In the genomic region with DNA sequence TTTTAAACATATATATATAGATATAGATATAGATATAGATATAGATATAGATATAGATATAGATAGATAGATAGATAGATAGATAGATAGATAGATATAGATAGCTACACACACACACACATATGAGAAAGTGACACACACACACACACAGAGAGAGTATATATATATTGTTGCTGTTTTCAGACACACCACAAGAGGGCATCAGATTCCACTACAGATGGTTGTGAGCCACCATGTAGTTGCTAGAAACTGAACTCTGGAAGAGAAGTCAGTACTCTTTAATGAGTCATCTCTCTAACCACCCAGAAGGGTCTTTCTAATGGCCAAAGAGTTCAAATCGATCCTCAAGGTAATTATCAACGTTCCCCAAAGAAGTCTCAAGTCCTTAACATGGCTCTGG, we compare ENCODE assay signal across 23 mouse cellular contexts.
DNase-seq lines count a peak whose midpoint lies in the region; ATAC-seq and TF ChIP-seq lines count a peak whose summit lies in the region.
"Had no signal": no experiment of that assay in that cellular context is flagged by ENCODE, and none has a peak within 500 bp of the region (broad histone marks: within the 10 kb centered on the region; RNA-seq: fewer than 3 reads in every experiment).

No protein-coding gene starts in this region.

- H3K4me2 ChIP-seq in forebrain, postnatal 0 days (ENCODE audit: low read depth), result no peak overlapping the region
- H3K4me2 ChIP-seq in forebrain, embryonic 16.5 days (ENCODE audit: low read length), result no peak overlapping the region
- H3K4me2 ChIP-seq in intestine, postnatal 0 days (replicated peaks; ENCODE audit: low read depth), result no peak overlapping the region
- no peak overlapping the region for H3K4me2 ChIP-seq in intestine, embryonic 16.5 days (ENCODE audit: low read depth, low read length)
- H3K4me2 ChIP-seq in midbrain, postnatal 0 days (ENCODE audit: low read depth, low read length, poor library complexity, severe bottlenecking), result no peak overlapping the region
- H3K4me2 ChIP-seq in midbrain, embryonic 11.5 days, result no peak overlapping the region
- no peak overlapping the region for H3K4me2 ChIP-seq in stomach, postnatal 0 days (replicated peaks; ENCODE audit: low read depth)
- H3K4me2 ChIP-seq: embryonic facial prominence, embryonic 15.5 days; hindbrain, embryonic 13.5 days; intestine, embryonic 15.5 days had no signal

- ATAC-seq in forebrain, postnatal 0 days, result no peak
- no peak for ATAC-seq in forebrain, embryonic 16.5 days
- ATAC-seq in intestine, postnatal 0 days, result no peak
- ATAC-seq in intestine, embryonic 16.5 days, result no peak
- no peak for ATAC-seq in midbrain, postnatal 0 days (ENCODE audit: low FRiP score)
- ATAC-seq in midbrain, embryonic 11.5 days (ENCODE audit: low FRiP score), result no peak
- ATAC-seq in stomach, postnatal 0 days (ENCODE audit: low FRiP score, low TSS enrichment), result no peak
- ATAC-seq: activated CD4-positive, CD25-positive, alpha-beta regulatory T cell, adult 4 months; forebrain, embryonic 14.5 days; intestine, embryonic 15.5 days had no signal

- 96% methylated on average over 2 of the region's 2 CpGs for WGBS in forebrain, postnatal 0 days
- 97% methylated on average over 2 of the region's 2 CpGs for WGBS in forebrain, embryonic 16.5 days
- 98% methylated on average over 2 of the region's 2 CpGs for WGBS in intestine, postnatal 0 days
- 100% methylated on average over 2 of the region's 2 CpGs for WGBS in intestine, embryonic 16.5 days
- WGBS in midbrain, postnatal 0 days, result 100% methylated on average over 2 of the region's 2 CpGs
- WGBS in midbrain, embryonic 11.5 days, result 93% methylated on average over 2 of the region's 2 CpGs
- 95% methylated on average over 2 of the region's 2 CpGs for WGBS in stomach, postnatal 0 days
- 97% methylated on average over 2 of the region's 2 CpGs for WGBS in cerebellum, adult 2 months

- TF ChIP-seq CTCF in forebrain, postnatal 0 days (IDR thresholded peaks at IDR 0.05; ENCODE audit: low read depth), result peak; percentile 41
- TF ChIP-seq CTCF in intestine, postnatal 0 days (IDR thresholded peaks at IDR 0.05; ENCODE audit: low read depth), result peak; percentile 33
- peak; percentile 42 for TF ChIP-seq CTCF in midbrain, postnatal 0 days (IDR thresholded peaks at IDR 0.05)
- TF ChIP-seq CTCF in stomach, postnatal 0 days (IDR thresholded peaks at IDR 0.05; ENCODE audit: low read depth), result peak; percentile 29; the same call in 1 of the 2 replicates
- TF ChIP-seq CTCF in cerebellum, adult 2 months (IDR thresholded peaks at IDR 0.05; ENCODE audit: borderline replicate concordance, insufficient read depth, low read depth, low read length), result no peak

- no peaks in the 10 kb centered on the region for H3K36me3 ChIP-seq in forebrain, postnatal 0 days (ENCODE audit: insufficient read depth)
- no peaks in the 10 kb centered on the region for H3K36me3 ChIP-seq in forebrain, embryonic 16.5 days (ENCODE audit: control insufficient read depth, insufficient read depth)
- H3K36me3 ChIP-seq in intestine, postnatal 0 days (ENCODE audit: control insufficient read depth, insufficient read depth), result no peaks in the 10 kb centered on the region
- no peaks in the 10 kb centered on the region for H3K36me3 ChIP-seq in intestine, embryonic 16.5 days (ENCODE audit: control insufficient read depth, insufficient read depth, low read length)
- H3K36me3 ChIP-seq in midbrain, postnatal 0 days (ENCODE audit: insufficient read depth, low read length), result no peaks in the 10 kb centered on the region
- H3K36me3 ChIP-seq in midbrain, embryonic 11.5 days (ENCODE audit: control insufficient read depth, insufficient read depth, low read length), result no peaks in the 10 kb centered on the region
- no peaks in the 10 kb centered on the region for H3K36me3 ChIP-seq in stomach, postnatal 0 days (ENCODE audit: control insufficient read depth, insufficient read depth, low read length)
- H3K36me3 ChIP-seq: embryonic facial prominence, embryonic 15.5 days; forebrain, embryonic 10.5 days; G1E; hindbrain, embryonic 13.5 days; intestine, embryonic 15.5 days had no signal

- no peak overlapping the region for H3K9ac ChIP-seq in forebrain, postnatal 0 days
- no peak overlapping the region for H3K9ac ChIP-seq in forebrain, embryonic 16.5 days (replicated peaks; ENCODE audit: low read depth, low read length)
- H3K9ac ChIP-seq in intestine, postnatal 0 days (ENCODE audit: low read depth, low read length), result no peak overlapping the region
- no peak overlapping the region for H3K9ac ChIP-seq in intestine, embryonic 16.5 days (ENCODE audit: low read depth, low read length)
- no peak overlapping the region for H3K9ac ChIP-seq in midbrain, postnatal 0 days (replicated peaks; ENCODE audit: low read length, poor library complexity, severe bottlenecking)
- H3K9ac ChIP-seq in midbrain, embryonic 11.5 days (ENCODE audit: low read length), result no peak overlapping the region
- H3K9ac ChIP-seq in stomach, postnatal 0 days (ENCODE audit: low read length), result no peak overlapping the region
- H3K9ac ChIP-seq: embryonic facial prominence, embryonic 15.5 days; hindbrain, embryonic 13.5 days; intestine, embryonic 15.5 days had no signal

- H3K4me1 ChIP-seq in forebrain, postnatal 0 days (ENCODE audit: insufficient read depth), result no peaks in the 10 kb centered on the region
- peaks cover 2% of the 10 kb centered on the region; the same call in 1 of the 2 replicates for H3K4me1 ChIP-seq in forebrain, embryonic 16.5 days (replicated peaks; ENCODE audit: control insufficient read depth, insufficient read depth, low read length)
- no peaks in the 10 kb centered on the region for H3K4me1 ChIP-seq in intestine, postnatal 0 days (replicated peaks; ENCODE audit: control insufficient read depth, insufficient read depth, low read length)
- H3K4me1 ChIP-seq in intestine, embryonic 16.5 days (ENCODE audit: control insufficient read depth, insufficient read depth, low read length), result no peaks in the 10 kb centered on the region
- no peaks in the 10 kb centered on the region for H3K4me1 ChIP-seq in midbrain, postnatal 0 days (ENCODE audit: insufficient read depth, low read length)
- H3K4me1 ChIP-seq in midbrain, embryonic 11.5 days (ENCODE audit: control insufficient read depth, insufficient read depth, low read length), result no peaks in the 10 kb centered on the region
- no peaks in the 10 kb centered on the region for H3K4me1 ChIP-seq in stomach, postnatal 0 days (replicated peaks; ENCODE audit: control insufficient read depth, insufficient read depth)
- H3K4me1 ChIP-seq in cerebellum, adult 2 months (ENCODE audit: control insufficient read depth, insufficient read depth, low read length), result peaks cover 7% of the 10 kb centered on the region
- H3K4me1 ChIP-seq: hindbrain, embryonic 13.5 days; intestine, embryonic 15.5 days had no signal

- no peaks in the 10 kb centered on the region for H3K27me3 ChIP-seq in forebrain, postnatal 0 days (ENCODE audit: insufficient read depth, low read length)
- no peaks in the 10 kb centered on the region for H3K27me3 ChIP-seq in forebrain, embryonic 16.5 days (replicated peaks; ENCODE audit: control insufficient read depth, insufficient read depth, low read length)
- no peaks in the 10 kb centered on the region for H3K27me3 ChIP-seq in intestine, postnatal 0 days (replicated peaks; ENCODE audit: control insufficient read depth, insufficient read depth, low read length)
- no peaks in the 10 kb centered on the region for H3K27me3 ChIP-seq in intestine, embryonic 16.5 days (replicated peaks; ENCODE audit: control insufficient read depth, insufficient read depth, low read length)
- H3K27me3 ChIP-seq in midbrain, postnatal 0 days (ENCODE audit: insufficient read depth, low read length), result no peaks in the 10 kb centered on the region
- H3K27me3 ChIP-seq in midbrain, embryonic 11.5 days (ENCODE audit: control insufficient read depth, insufficient read depth, low read length), result no peaks in the 10 kb centered on the region
- H3K27me3 ChIP-seq in stomach, postnatal 0 days (ENCODE audit: control insufficient read depth, insufficient read depth, low read length), result no peaks in the 10 kb centered on the region
- H3K27me3 ChIP-seq in cerebellum, adult 2 months (ENCODE audit: control insufficient read depth, insufficient read depth, low read length), result no peaks in the 10 kb centered on the region
- H3K27me3 ChIP-seq: embryonic facial prominence, embryonic 15.5 days; hindbrain, embryonic 13.5 days; intestine, embryonic 15.5 days had no signal

- no peak overlapping the region for H3K4me3 ChIP-seq in forebrain, postnatal 0 days (ENCODE audit: low read depth, low read length)
- no peak overlapping the region for H3K4me3 ChIP-seq in forebrain, embryonic 16.5 days (replicated peaks; ENCODE audit: low read length)
- no peak overlapping the region for H3K4me3 ChIP-seq in intestine, postnatal 0 days (ENCODE audit: low read depth, low read length)
- H3K4me3 ChIP-seq in intestine, embryonic 16.5 days (ENCODE audit: low read length), result no peak overlapping the region
- no peak overlapping the region for H3K4me3 ChIP-seq in midbrain, postnatal 0 days (ENCODE audit: low read depth, low read length)
- H3K4me3 ChIP-seq in midbrain, embryonic 11.5 days (ENCODE audit: low read depth, low read length), result no peak overlapping the region
- H3K4me3 ChIP-seq in stomach, postnatal 0 days (ENCODE audit: low read depth, low read length), result no peak overlapping the region
- H3K4me3 ChIP-seq in cerebellum, adult 2 months (replicated peaks; ENCODE audit: insufficient read depth, low read depth, low read length), result no peak overlapping the region
- H3K4me3 ChIP-seq: embryonic facial prominence, embryonic 15.5 days; erythroblast, embryonic 14.5 days; forebrain, embryonic 10.5 days; hindbrain, embryonic 13.5 days; intestine, embryonic 15.5 days had no signal

- H3K27ac ChIP-seq in forebrain, postnatal 0 days (ENCODE audit: low read depth, low read length), result no peak overlapping the region
- H3K27ac ChIP-seq in forebrain, embryonic 16.5 days (ENCODE audit: low read length), result no peak overlapping the region
- H3K27ac ChIP-seq in intestine, postnatal 0 days (ENCODE audit: low read depth, low read length), result no peak overlapping the region
- H3K27ac ChIP-seq in intestine, embryonic 16.5 days (ENCODE audit: low read length), result no peak overlapping the region
- H3K27ac ChIP-seq in midbrain, postnatal 0 days (ENCODE audit: low read depth, low read length), result no peak overlapping the region
- H3K27ac ChIP-seq in midbrain, embryonic 11.5 days (ENCODE audit: low read depth, low read length), result no peak overlapping the region
- no peak overlapping the region for H3K27ac ChIP-seq in stomach, postnatal 0 days (replicated peaks)
- no peak overlapping the region for H3K27ac ChIP-seq in cerebellum, adult 2 months (ENCODE audit: insufficient read depth, low read length)
- H3K27ac ChIP-seq: embryonic facial prominence, embryonic 15.5 days; forebrain, embryonic 10.5 days; hindbrain, embryonic 13.5 days; intestine, embryonic 15.5 days had no signal

- H3K9me3 ChIP-seq in forebrain, postnatal 0 days (ENCODE audit: low read length), result no peaks in the 10 kb centered on the region
- no peaks in the 10 kb centered on the region for H3K9me3 ChIP-seq in forebrain, embryonic 16.5 days (ENCODE audit: control insufficient read depth, low read length)
- H3K9me3 ChIP-seq in intestine, postnatal 0 days (ENCODE audit: control insufficient read depth), result no peaks in the 10 kb centered on the region
- H3K9me3 ChIP-seq in intestine, embryonic 16.5 days (ENCODE audit: control insufficient read depth, low read length), result no peaks in the 10 kb centered on the region
- H3K9me3 ChIP-seq in midbrain, postnatal 0 days (ENCODE audit: low read length), result no peaks in the 10 kb centered on the region
- no peaks in the 10 kb centered on the region for H3K9me3 ChIP-seq in midbrain, embryonic 11.5 days (ENCODE audit: control insufficient read depth, low read length)
- no peaks in the 10 kb centered on the region for H3K9me3 ChIP-seq in stomach, postnatal 0 days (ENCODE audit: control insufficient read depth, low read length)
- H3K9me3 ChIP-seq: embryonic facial prominence, embryonic 15.5 days; forebrain, embryonic 10.5 days; hindbrain, embryonic 13.5 days; intestine, embryonic 15.5 days had no signal

- TF ChIP-seq POLR2A in cerebellum, adult 2 months (IDR thresholded peaks at IDR 0.05; ENCODE audit: borderline replicate concordance, insufficient read depth, low read length), result no peak

- no peak for DNase-seq in forebrain, postnatal 0 days
- DNase-seq in midbrain, postnatal 0 days (ENCODE audit: low spot score), result no peak
- no peak for DNase-seq in midbrain, embryonic 11.5 days (ENCODE audit: low spot score, missing footprints)
- no peak for DNase-seq in stomach, postnatal 0 days (ENCODE audit: low spot score)
- DNase-seq in cerebellum, adult 2 months, result no peak
- DNase-seq: adrenal gland, postnatal 25 days; cerebellum, adult 8-10 months; cerebellum, postnatal 14 days; embryo, embryonic 11 days; gastrocnemius, postnatal 14 days; heart, postnatal 10 days; heart, postnatal 4 days had no signal

- no peak for TF ChIP-seq EP300 in stomach, postnatal 0 days (optimal IDR thresholded peaks at IDR 0.05)
